Mouse (Mus musculus): ENCODE measurements around the gene F2rl2.

- TF ChIP-seq MAFK (IDR thresholded peaks at IDR 0.05; ENCODE audit: insufficient read depth, low read depth, low read length) (no peak), ZC3H11A (IDR thresholded peaks at IDR 0.05; ENCODE audit: borderline replicate concordance, low read depth, low read length) (no peak)
Measured at GRCm38 (mm10) chr13:95653696-95654095, 43.0 kb upstream of the F2rl2 start.
